Mouse (Mus musculus): ENCODE data around the gene Il17ra.

DNA sequence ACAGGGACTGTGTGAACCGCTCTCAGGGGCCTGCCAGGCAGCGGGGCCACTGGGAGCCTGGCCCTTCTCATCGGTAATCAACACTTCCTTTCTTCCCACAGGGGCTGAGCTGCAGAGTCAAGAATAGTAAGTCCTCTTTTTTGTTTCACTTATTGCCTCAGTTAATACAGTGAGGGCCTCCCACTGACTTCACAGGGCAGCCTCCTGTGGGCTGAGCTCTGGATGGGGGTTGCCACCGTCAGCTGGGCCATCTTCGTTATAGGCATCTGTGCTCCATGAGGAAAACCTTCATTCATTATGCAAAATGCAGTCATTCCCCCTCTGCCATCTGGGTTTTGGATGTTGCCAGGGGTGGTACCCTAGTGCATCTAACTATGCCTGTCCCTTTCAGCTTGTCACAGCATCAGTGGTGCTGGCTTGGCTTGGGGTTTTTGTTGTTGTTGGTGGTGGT, 9.0 kb downstream of the Il17ra start:
- TF ChIP-seq CTCF (IDR thresholded peaks at IDR 0.05) (no peak), EP300 (IDR thresholded peaks at IDR 0.05) (no peak)
